Mouse (Mus musculus): ENCODE measurements around the gene Rcor3. TPM values are rescaled to one million over a fixed set of nuclear protein-coding genes. Genes with fewer than 3 reads are reported as not detected.

Rcor3 gene
- polyA plus RNA-seq, 1 experiment from 2014 or later: 16.8 TPM

DNA sequence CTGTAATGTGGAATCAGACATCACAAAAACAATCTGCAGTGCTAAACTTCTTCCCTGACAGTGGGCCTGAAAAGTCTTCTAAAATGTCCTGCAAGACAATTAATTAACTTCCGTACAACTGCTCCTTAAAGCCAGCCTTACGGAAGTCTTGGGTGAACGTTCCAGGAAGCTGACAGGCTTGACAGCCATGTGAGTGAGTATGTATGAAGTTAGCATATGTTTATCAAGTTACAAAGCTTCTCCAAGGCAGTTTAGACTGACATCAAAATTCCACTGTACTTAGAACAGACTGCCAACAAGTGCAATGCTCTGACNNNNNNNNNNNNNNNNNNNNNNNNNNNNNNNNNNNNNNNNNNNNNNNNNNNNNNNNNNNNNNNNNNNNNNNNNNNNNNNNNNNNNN lies 84.1 kb downstream of the Rcor3 start:
- no peak for TF ChIP-seq CTCF (IDR thresholded peaks at IDR 0.05; ENCODE audit: low read depth)
- no peaks in the 10 kb centered on the region for H3K4me1 ChIP-seq (replicated peaks; ENCODE audit: control insufficient read depth, insufficient read depth, low read length)
- no peak for ATAC-seq
- no peak overlapping the region for H3K4me2 ChIP-seq (replicated peaks; ENCODE audit: low read depth)
- no peak overlapping the region for H3K27ac ChIP-seq (ENCODE audit: low read depth, low read length)
- H3K36me3 ChIP-seq (ENCODE audit: control insufficient read depth, insufficient read depth): peaks cover 40% of the 10 kb centered on the region
- H3K27me3 ChIP-seq (replicated peaks; ENCODE audit: control insufficient read depth, insufficient read depth, low read length): no peaks in the 10 kb centered on the region
- no peaks in the 10 kb centered on the region for H3K9me3 ChIP-seq (ENCODE audit: control insufficient read depth)
- no peak overlapping the region for H3K9ac ChIP-seq (ENCODE audit: low read depth, low read length)
- no peak overlapping the region for H3K4me3 ChIP-seq (ENCODE audit: low read depth, low read length)
- 67% methylated on average over 3 of the region's 3 CpGs for WGBS

DNA sequence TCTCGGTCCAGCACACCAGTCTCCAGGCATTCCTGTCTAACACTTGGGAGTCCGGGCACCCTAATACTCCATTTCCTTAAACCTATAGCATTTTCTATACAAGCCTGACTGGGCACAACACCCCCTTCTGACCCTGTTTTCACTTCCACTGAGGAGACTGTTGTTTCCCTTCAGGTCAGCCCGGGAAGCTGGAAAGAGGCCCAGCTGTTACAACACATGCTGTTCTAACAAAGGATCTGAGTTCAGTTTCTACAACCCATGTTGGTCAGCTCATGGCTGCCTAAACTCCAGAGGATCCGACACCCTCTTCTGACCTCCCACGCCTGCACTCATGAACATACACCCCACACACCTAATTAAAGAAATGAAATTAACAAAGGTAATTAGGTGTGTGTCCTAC lies 84.9 kb downstream of the Rcor3 start:
- no peak for TF ChIP-seq CTCF (IDR thresholded peaks at IDR 0.05; ENCODE audit: low read depth)
- Histone ChIP-seq H3K4me3 (ENCODE audit: low read depth, low read length) (no peak overlapping the region), H3K4me2 (replicated peaks; ENCODE audit: low read depth) (no peak overlapping the region), H3K9ac (ENCODE audit: low read depth, low read length) (no peak overlapping the region), H3K4me1 (replicated peaks; ENCODE audit: control insufficient read depth, insufficient read depth, low read length) (no peaks in the 10 kb centered on the region), H3K27me3 (replicated peaks; ENCODE audit: control insufficient read depth, insufficient read depth, low read length) (no peaks in the 10 kb centered on the region), H3K36me3 (ENCODE audit: control insufficient read depth, insufficient read depth) (peaks cover 35% of the 10 kb centered on the region), H3K9me3 (ENCODE audit: control insufficient read depth) (no peaks in the 10 kb centered on the region), H3K27ac (ENCODE audit: low read depth, low read length) (no peak overlapping the region)
- no peak for ATAC-seq
- WGBS: 87% methylated on average over 5 of the region's 5 CpGs

DNA sequence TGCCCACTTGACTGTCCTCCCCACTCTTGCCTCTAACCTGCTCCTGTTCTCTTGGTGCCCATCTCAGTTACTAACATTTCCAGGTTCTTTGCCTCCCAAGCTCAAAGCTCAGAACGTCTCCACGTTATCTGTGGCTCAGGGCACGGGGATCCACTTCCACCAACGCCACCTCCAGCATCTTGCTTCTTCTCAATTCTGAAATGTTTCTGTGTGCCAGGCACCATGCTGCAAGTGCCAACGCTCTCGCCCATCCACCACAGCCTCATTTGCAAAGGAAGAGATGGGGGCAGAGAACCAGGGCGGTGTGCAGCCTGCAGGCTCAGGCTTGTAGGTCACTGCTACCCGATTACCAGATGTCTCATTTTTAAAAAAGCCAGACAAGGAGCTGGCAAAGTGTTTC lies 85.4 kb downstream of the Rcor3 start:
- TF ChIP-seq CTCF (IDR thresholded peaks at IDR 0.05; ENCODE audit: low read depth): no peak
- H3K4me2 ChIP-seq (replicated peaks; ENCODE audit: low read depth): no peak overlapping the region

More for the DNA sequence above, 85.4 kb downstream of the Rcor3 start:
- Histone ChIP-seq H3K4me1 (replicated peaks; ENCODE audit: control insufficient read depth, insufficient read depth, low read length) (no peaks in the 10 kb centered on the region), H3K9me3 (ENCODE audit: control insufficient read depth) (no peaks in the 10 kb centered on the region), H3K27ac (ENCODE audit: low read depth, low read length) (no peak overlapping the region), H3K36me3 (ENCODE audit: control insufficient read depth, insufficient read depth) (peaks cover 35% of the 10 kb centered on the region), H3K9ac (ENCODE audit: low read depth, low read length) (no peak overlapping the region), H3K27me3 (replicated peaks; ENCODE audit: control insufficient read depth, insufficient read depth, low read length) (no peaks in the 10 kb centered on the region), H3K4me3 (ENCODE audit: low read depth, low read length) (no peak overlapping the region)
- WGBS: 92% methylated on average over 8 of the region's 8 CpGs
- ATAC-seq: no peak

Other genes with a start within 250 kb of the Rcor3 start
- 11.6 and 12.8 TPM in 2 replicates for gene Slc30a1, start 231.3 kb downstream of the Rcor3 start, polyA plus RNA-seq (2015; fragmentation: Nextera tagmentation; extraction: Ambion mirVana)
- 0.08 and 0.10 TPM in 2 replicates for gene Rd3, start 160.7 kb downstream of the Rcor3 start, polyA plus RNA-seq (2015; fragmentation: Nextera tagmentation; extraction: Ambion mirVana)
- gene Traf5, start 45.5 kb downstream of the Rcor3 start, polyA plus RNA-seq (2015; fragmentation: Nextera tagmentation; extraction: Ambion mirVana): 10.3 and 10.4 TPM in 2 replicates
- 0.65 and 0.69 TPM in 2 replicates for gene Kcnh1, start 52.7 kb upstream of the Rcor3 start, polyA plus RNA-seq (2015; fragmentation: Nextera tagmentation; extraction: Ambion mirVana)

Data from intestine, postnatal 0 days (tissue).